Mouse (Mus musculus) myocyte (in vitro differentiated cells): ENCODE data around the gene Tmprss3. TPM values are rescaled to one million over a fixed set of nuclear protein-coding genes. Genes with fewer than 3 reads are reported as not detected.

ENCODE experiments used
- H3K27me3 ChIP-seq: one replicate; pipeline ENCODE4 v1.6.1; 2011; ENCODE audit not compliant: control insufficient read depth, insufficient read depth, insufficient read length
- H3K36me3 ChIP-seq: one replicate; pipeline ENCODE4 v1.6.1; 2011; ENCODE audit not compliant: control insufficient read depth, insufficient read depth
- H3K4me2 ChIP-seq: one replicate; pipeline ENCODE4 v1.6.1; 2011; ENCODE audit warnings: low read depth, control low read depth
- H3K4me3 ChIP-seq: one replicate; pipeline ENCODE4 v1.5.1; 2011; ENCODE audit warnings: mild to moderate bottlenecking, control low read depth, moderate library complexity
- H3K79me2 ChIP-seq: one replicate; pipeline ENCODE4 v1.6.1; 2011; ENCODE audit not compliant: control insufficient read depth, insufficient read depth
- H3ac ChIP-seq: one replicate; pipeline ENCODE4 v1.6.1; 2011; ENCODE audit not compliant: control insufficient read depth, insufficient read length
- CEBPB ChIP-seq: IDR thresholded peaks from 2 replicates; pipeline ENCODE4 v1.6.1; 2011; ENCODE audit warnings: mild to moderate bottlenecking, moderate library complexity; ENCODE audit not compliant: poor library complexity, insufficient read depth, severe bottlenecking
- E2F4 ChIP-seq: IDR thresholded peaks from one replicate; pipeline ENCODE4 v1.6.1; 2011; ENCODE audit warnings: mild to moderate bottlenecking, control low read depth, moderate library complexity; ENCODE audit not compliant: insufficient read depth
- MAX ChIP-seq: IDR thresholded peaks from one replicate; pipeline ENCODE4 v1.6.1; 2011; ENCODE audit warnings: low read depth, mild to moderate bottlenecking, control low read depth
- MYOD1 ChIP-seq, 3 experiments: IDR thresholded peaks; one replicate each; pipeline ENCODE4 v1.6.1; 2011; ENCODE audit warnings: control low read depth in 2 of 3, low read depth in 2 of 3, mild to moderate bottlenecking in 2 of 3, moderate library complexity in 1 of 3; ENCODE audit not compliant: insufficient read length in 2 of 3, control insufficient read depth in 1 of 3
- MYOG ChIP-seq, 3 experiments: IDR thresholded peaks; one replicate each; pipeline ENCODE4 v1.6.1; 2011; ENCODE audit warnings: control low read depth in 2 of 3, low read depth in 2 of 3, mild to moderate bottlenecking in 2 of 3; ENCODE audit not compliant: insufficient read length in 2 of 3, control insufficient read depth in 1 of 3, insufficient read depth in 1 of 3
- POLR2A ChIP-seq: IDR thresholded peaks from one replicate; pipeline ENCODE4 v1.6.1; 2011; ENCODE audit warnings: low read depth, mild to moderate bottlenecking, control low read depth, moderate library complexity; ENCODE audit not compliant: insufficient read length
- POLR2AphosphoS2 ChIP-seq: IDR thresholded peaks from one replicate; pipeline ENCODE4 v1.6.1; 2011; ENCODE audit warnings: low read depth, control low read depth; ENCODE audit not compliant: insufficient read length
- REST ChIP-seq: IDR thresholded peaks from one replicate; pipeline ENCODE4 v1.6.1; 2011; ENCODE audit warnings: mild to moderate bottlenecking, control low read depth, moderate library complexity; ENCODE audit not compliant: insufficient read depth, insufficient read length
- SRF ChIP-seq: IDR thresholded peaks from one replicate; pipeline ENCODE4 v1.6.1; 2011; ENCODE audit warnings: low read depth; ENCODE audit not compliant: control insufficient read depth, insufficient read length
- TCF12 ChIP-seq: IDR thresholded peaks from one replicate; pipeline ENCODE4 v1.6.1; 2011; ENCODE audit warnings: mild to moderate bottlenecking, control low read depth; ENCODE audit not compliant: poor library complexity, insufficient read depth, severe bottlenecking
- TCF3 ChIP-seq: IDR thresholded peaks from one replicate; pipeline ENCODE4 v1.6.1; 2011; ENCODE audit warnings: low read depth, control low read depth; ENCODE audit not compliant: insufficient read length
- USF1 ChIP-seq: IDR thresholded peaks from one replicate; pipeline ENCODE4 v1.6.1; 2011; ENCODE audit warnings: low read depth, mild to moderate bottlenecking, control low read depth, moderate library complexity
- polyA plus RNA-seq: library from polyadenylated mRNA; unstranded; fragments of >200 nt; fragmentation: generic; extraction: Trizol; gene quantifications from one replicate; pipeline ENCODE4 v1.2.1, GENCODE M21; 2012; ENCODE audit warnings: missing spikeins

The Tmprss3 gene
- polyA plus RNA-seq, 1 experiment, result not detected

DNA sequence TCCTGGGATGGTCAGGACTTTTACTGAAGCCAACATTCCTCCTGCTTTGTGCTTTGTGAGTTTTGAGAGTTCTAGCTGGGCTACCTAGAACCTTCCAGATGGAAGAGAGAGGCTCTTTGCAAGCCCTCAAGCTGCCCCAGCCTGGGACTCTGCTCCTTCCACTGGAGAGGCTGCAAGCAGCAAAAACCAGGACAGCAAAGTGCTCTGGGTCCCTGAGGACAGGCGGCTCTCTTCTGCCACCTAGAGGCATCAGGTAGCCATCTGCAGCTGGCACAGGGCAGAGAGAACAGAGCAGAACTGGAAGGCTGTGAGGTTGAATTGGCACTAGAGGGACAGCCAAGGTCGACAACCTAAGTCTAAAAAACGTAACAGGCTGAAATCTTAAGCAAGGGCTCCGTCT, 11.4 kb downstream of the Tmprss3 start:
- no peaks in the 10 kb centered on the region for H3K27me3 ChIP-seq
- H3K79me2 ChIP-seq, result no peaks in the 10 kb centered on the region
- no peak overlapping the region for H3K4me2 ChIP-seq
- TF ChIP-seq POLR2A (no peak), MYOD1 (IDR thresholded peaks at IDR 0.05; ENCODE audit: control insufficient read depth in 1 of 3, insufficient read length in 2 of 3, low read depth in 2 of 3) (no peak), TCF12 (no peak), CEBPB (no peak), POLR2AphosphoS2 (no peak), E2F4 (no peak), USF1 (no peak), REST (no peak), TCF3 (no peak), MAX (no peak), SRF (no peak), MYOG (IDR thresholded peaks at IDR 0.05; ENCODE audit: control insufficient read depth in 1 of 3, insufficient read depth in 1 of 3, insufficient read length in 2 of 3, low read depth in 2 of 3) (no peak)
- no peak overlapping the region for H3K4me3 ChIP-seq
- no peak overlapping the region for H3ac ChIP-seq
- H3K36me3 ChIP-seq, result no peaks in the 10 kb centered on the region

GRCm38 (mm10) chr17:31184269-31184990, 14.3 kb downstream of the Tmprss3 start:
- no peak overlapping the region for H3ac ChIP-seq
- H3K36me3 ChIP-seq, result no peaks in the 10 kb centered on the region
- H3K4me2 ChIP-seq, result no peak overlapping the region
- TF ChIP-seq SRF (no peak), TCF12 (no peak), TCF3 (no peak), REST (no peak), USF1 (no peak), MYOG (IDR thresholded peaks at IDR 0.05; ENCODE audit: control insufficient read depth in 1 of 3, insufficient read depth in 1 of 3, insufficient read length in 2 of 3, low read depth in 2 of 3) (no peak), MYOD1 (IDR thresholded peaks at IDR 0.05; ENCODE audit: control insufficient read depth in 1 of 3, insufficient read length in 2 of 3, low read depth in 2 of 3) (no peak), MAX (no peak), CEBPB (no peak), E2F4 (no peak), POLR2A (no peak), POLR2AphosphoS2 (no peak)
- no peaks in the 10 kb centered on the region for H3K27me3 ChIP-seq
- no peak overlapping the region for H3K4me3 ChIP-seq
- H3K79me2 ChIP-seq, result no peaks in the 10 kb centered on the region

GRCm38 (mm10) chr17:31183180-31183974, 15.4 kb downstream of the Tmprss3 start:
- Histone ChIP-seq H3K79me2 (no peaks in the 10 kb centered on the region), H3K27me3 (no peaks in the 10 kb centered on the region), H3K4me3 (no peak overlapping the region), H3K36me3 (no peaks in the 10 kb centered on the region), H3K4me2 (no peak overlapping the region), H3ac (no peak overlapping the region)
- TF ChIP-seq POLR2A, result no peak
- TF ChIP-seq TCF12, result no peak
- TF ChIP-seq USF1, result no peak
- TF ChIP-seq TCF3, result no peak
- no peak for TF ChIP-seq MAX
- no peak for TF ChIP-seq POLR2AphosphoS2
- no peak for TF ChIP-seq MYOG (IDR thresholded peaks at IDR 0.05; ENCODE audit: control insufficient read depth in 1 of 3, insufficient read depth in 1 of 3, insufficient read length in 2 of 3, low read depth in 2 of 3)
- no peak for TF ChIP-seq SRF
- no peak for TF ChIP-seq MYOD1 (IDR thresholded peaks at IDR 0.05; ENCODE audit: control insufficient read depth in 1 of 3, insufficient read length in 2 of 3, low read depth in 2 of 3)
- TF ChIP-seq REST, result no peak
- TF ChIP-seq CEBPB, result no peak
- TF ChIP-seq E2F4, result no peak

DNA sequence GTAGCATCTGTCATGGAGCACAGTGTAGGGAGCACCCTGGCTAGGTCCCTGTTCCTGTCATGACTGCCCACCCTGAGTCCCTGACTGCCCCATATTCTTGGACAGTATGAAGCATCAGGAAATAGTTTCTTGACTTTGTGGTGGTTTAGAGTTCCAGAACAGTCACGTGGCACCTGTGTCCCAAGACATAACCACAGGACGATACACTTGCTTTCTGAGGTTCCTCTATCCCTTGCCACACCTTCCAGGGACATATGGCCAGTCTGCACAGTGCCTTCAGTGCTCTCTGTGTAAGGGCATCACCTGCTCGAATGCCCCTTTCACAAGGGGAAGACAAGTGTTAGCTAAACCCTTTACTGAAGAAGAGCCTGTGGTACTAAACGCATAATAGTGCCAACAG, 17.3 kb downstream of the Tmprss3 start:
- Histone ChIP-seq H3K4me2 (no peak overlapping the region), H3K36me3 (no peaks in the 10 kb centered on the region), H3K79me2 (no peaks in the 10 kb centered on the region), H3K27me3 (no peaks in the 10 kb centered on the region), H3K4me3 (no peak overlapping the region), H3ac (no peak overlapping the region)
- TF ChIP-seq MAX (no peak), USF1 (no peak), E2F4 (no peak), MYOD1 (IDR thresholded peaks at IDR 0.05; ENCODE audit: control insufficient read depth in 1 of 3, insufficient read length in 2 of 3, low read depth in 2 of 3) (no peak), CEBPB (no peak), REST (no peak), SRF (no peak), MYOG (IDR thresholded peaks at IDR 0.05; ENCODE audit: control insufficient read depth in 1 of 3, insufficient read depth in 1 of 3, insufficient read length in 2 of 3, low read depth in 2 of 3) (no peak), TCF3 (no peak), TCF12 (no peak), POLR2A (no peak), POLR2AphosphoS2 (no peak)
